Mouse (Mus musculus): ENCODE results near the gene Sumf1. TPM values are rescaled to one million over a fixed set of nuclear protein-coding genes. Genes with fewer than 3 reads are reported as not detected.

Sumf1 gene
- polyA plus RNA-seq, 1 experiment from 2014 or later = 11.7 TPM

DNA sequence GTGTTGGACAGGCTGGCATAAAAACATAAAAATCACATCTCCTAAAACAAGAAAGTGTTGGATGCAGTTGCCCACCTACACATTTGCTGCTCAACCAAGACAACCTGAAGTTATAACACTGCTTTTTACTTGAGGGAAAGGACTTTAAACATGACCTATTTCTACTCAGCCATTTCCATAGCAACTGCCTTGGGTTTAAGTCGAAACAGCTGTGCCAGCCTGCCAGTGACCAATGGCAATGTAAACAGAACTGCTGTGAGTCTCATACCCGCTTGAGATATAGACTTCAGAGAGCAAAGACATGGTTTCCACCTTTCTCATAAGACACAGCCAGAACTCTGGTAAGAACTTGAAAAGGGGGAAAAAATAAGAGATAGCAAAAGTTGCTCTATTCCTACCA lies 24.8 kb downstream of the Sumf1 start:
- Histone ChIP-seq H3K9ac (replicated peaks; ENCODE audit: low read depth, low read length) (no peak overlapping the region), H3K9me3 (ENCODE audit: control insufficient read depth, low read length) (no peaks in the 10 kb centered on the region), H3K27ac (ENCODE audit: low read length) (no peak overlapping the region), H3K27me3 (replicated peaks; ENCODE audit: control insufficient read depth, insufficient read depth, low read length) (no peaks in the 10 kb centered on the region), H3K4me3 (replicated peaks; ENCODE audit: low read length) (no peak overlapping the region), H3K4me2 (ENCODE audit: low read length) (no peak overlapping the region), H3K4me1 (replicated peaks; ENCODE audit: control insufficient read depth, insufficient read depth, low read length) (no peaks in the 10 kb centered on the region), H3K36me3 (ENCODE audit: control insufficient read depth, insufficient read depth) (no peaks in the 10 kb centered on the region)
- WGBS = 79% methylated on average over 2 of the region's 2 CpGs
- no peak for ATAC-seq

DNA sequence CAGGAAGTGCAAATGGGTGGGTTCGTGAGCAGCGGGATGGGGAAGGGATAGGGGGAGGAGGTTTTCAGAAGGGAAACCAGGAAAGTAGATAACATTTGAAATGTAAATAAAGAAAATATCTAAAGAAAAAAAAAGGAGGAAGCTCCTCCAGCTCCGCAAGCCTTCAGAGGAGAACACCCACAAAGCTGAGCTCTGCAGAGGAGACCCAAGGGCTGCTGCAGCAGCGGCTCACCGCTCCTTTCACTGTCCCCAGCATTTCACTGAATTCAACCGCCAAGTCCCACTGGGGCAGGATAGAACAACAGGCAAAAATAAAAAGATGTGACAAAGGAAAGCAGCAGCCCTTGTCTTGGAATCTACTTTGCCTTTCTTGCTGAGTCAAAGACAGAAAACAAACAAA lies 28.5 kb downstream of the Sumf1 start:
- H3K27me3 ChIP-seq (replicated peaks; ENCODE audit: control insufficient read depth, insufficient read depth, low read length) = no peaks in the 10 kb centered on the region
- H3K27ac ChIP-seq (ENCODE audit: low read length) = no peak overlapping the region
- H3K4me2 ChIP-seq (ENCODE audit: low read length) = no peak overlapping the region
- H3K4me1 ChIP-seq (replicated peaks; ENCODE audit: control insufficient read depth, insufficient read depth, low read length) = peaks cover 4% of the 10 kb centered on the region; the same call in 1 of the 2 replicates
- no peak for ATAC-seq
- no peak overlapping the region for H3K9ac ChIP-seq (replicated peaks; ENCODE audit: low read depth, low read length)
- no peak overlapping the region for H3K4me3 ChIP-seq (replicated peaks; ENCODE audit: low read length)
- 51% methylated on average over 6 of the region's 6 CpGs for WGBS
- no peaks in the 10 kb centered on the region for H3K36me3 ChIP-seq (ENCODE audit: control insufficient read depth, insufficient read depth)
- H3K9me3 ChIP-seq (ENCODE audit: control insufficient read depth, low read length) = no peaks in the 10 kb centered on the region

DNA sequence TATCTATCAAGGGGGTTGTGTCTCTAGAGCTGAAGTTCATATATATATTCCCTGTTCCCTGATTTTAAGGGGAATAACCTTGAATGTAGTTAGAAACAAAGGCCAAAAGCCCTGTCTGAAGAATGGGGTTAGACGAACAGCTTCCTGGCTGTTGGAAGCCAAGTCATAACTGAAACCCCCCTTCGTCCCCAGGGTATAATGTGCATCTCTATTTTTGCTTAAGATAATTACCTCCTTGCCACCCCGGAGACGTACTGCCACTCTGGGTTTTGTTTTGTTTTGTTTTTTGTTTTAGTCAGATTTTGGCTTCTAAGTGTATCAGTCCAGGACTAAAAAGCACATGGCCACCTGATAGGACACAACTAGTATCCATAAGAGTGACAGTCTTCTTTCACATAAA lies 31.1 kb downstream of the Sumf1 start:
- no peak overlapping the region for H3K27ac ChIP-seq (ENCODE audit: low read length)
- H3K4me1 ChIP-seq (replicated peaks; ENCODE audit: control insufficient read depth, insufficient read depth, low read length) = peaks cover 4% of the 10 kb centered on the region; the same call in 1 of the 2 replicates
- no peaks in the 10 kb centered on the region for H3K27me3 ChIP-seq (replicated peaks; ENCODE audit: control insufficient read depth, insufficient read depth, low read length)
- H3K9ac ChIP-seq (replicated peaks; ENCODE audit: low read depth, low read length) = no peak overlapping the region
- ATAC-seq = no peak
- no peak overlapping the region for H3K4me3 ChIP-seq (replicated peaks; ENCODE audit: low read length)
- H3K4me2 ChIP-seq (ENCODE audit: low read length) = no peak overlapping the region
- H3K9me3 ChIP-seq (ENCODE audit: control insufficient read depth, low read length) = no peaks in the 10 kb centered on the region
- WGBS = 87% methylated on average over 4 of the region's 4 CpGs
- no peaks in the 10 kb centered on the region for H3K36me3 ChIP-seq (ENCODE audit: control insufficient read depth, insufficient read depth)

DNA sequence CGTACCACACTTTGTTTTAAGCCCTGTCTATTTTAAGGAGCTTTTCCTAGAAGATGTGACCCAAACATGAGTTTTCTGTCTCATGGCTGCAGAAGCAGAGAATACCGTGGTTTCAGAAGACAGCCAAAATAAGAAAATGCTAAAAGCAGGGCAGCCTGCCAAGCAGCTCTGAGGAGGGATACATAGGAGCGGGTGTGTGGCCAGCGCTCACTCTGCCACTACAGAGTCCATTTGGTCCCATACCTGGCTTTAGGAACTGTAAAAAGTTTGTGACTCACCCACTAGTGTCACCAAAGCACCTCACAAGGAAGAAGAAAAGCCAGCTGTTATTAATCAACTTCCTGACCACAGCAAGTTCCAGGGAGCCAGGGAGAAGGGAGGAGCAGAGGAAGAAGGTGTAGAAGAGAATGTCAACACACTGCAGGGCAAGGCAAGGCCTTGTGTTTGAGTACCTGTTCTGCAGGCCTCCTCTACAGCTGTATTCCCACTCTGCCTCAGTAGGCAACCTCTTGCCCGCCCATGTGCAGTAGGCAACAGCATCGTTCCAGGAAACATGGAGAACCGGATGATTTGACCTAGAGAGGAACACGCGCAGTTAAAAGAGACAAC lies 32.6 kb downstream of the Sumf1 start:
- H3K4me2 ChIP-seq (ENCODE audit: low read length) = no peak overlapping the region
- H3K36me3 ChIP-seq (ENCODE audit: control insufficient read depth, insufficient read depth) = no peaks in the 10 kb centered on the region
- H3K27ac ChIP-seq (ENCODE audit: low read length) = no peak overlapping the region
- no peaks in the 10 kb centered on the region for H3K27me3 ChIP-seq (replicated peaks; ENCODE audit: control insufficient read depth, insufficient read depth, low read length)
- peaks cover 11% of the 10 kb centered on the region; the same call in 1 of the 2 replicates for H3K4me1 ChIP-seq (replicated peaks; ENCODE audit: control insufficient read depth, insufficient read depth, low read length)
- no peak overlapping the region for H3K4me3 ChIP-seq (replicated peaks; ENCODE audit: low read length)
- 87% methylated on average over 9 of the region's 9 CpGs for WGBS
- H3K9ac ChIP-seq (replicated peaks; ENCODE audit: low read depth, low read length) = no peak overlapping the region
- no peak for ATAC-seq
- H3K9me3 ChIP-seq (ENCODE audit: control insufficient read depth, low read length) = no peaks in the 10 kb centered on the region

- Histone ChIP-seq H3K9ac (replicated peaks; ENCODE audit: low read depth, low read length) (no peak overlapping the region), H3K4me1 (replicated peaks; ENCODE audit: control insufficient read depth, insufficient read depth, low read length) (peaks cover 11% of the 10 kb centered on the region; the same call in 1 of the 2 replicates), H3K4me2 (ENCODE audit: low read length) (no peak overlapping the region), H3K27me3 (replicated peaks; ENCODE audit: control insufficient read depth, insufficient read depth, low read length) (no peaks in the 10 kb centered on the region), H3K9me3 (ENCODE audit: control insufficient read depth, low read length) (no peaks in the 10 kb centered on the region), H3K4me3 (replicated peaks; ENCODE audit: low read length) (no peak overlapping the region), H3K36me3 (ENCODE audit: control insufficient read depth, insufficient read depth) (no peaks in the 10 kb centered on the region), H3K27ac (ENCODE audit: low read length) (no peak overlapping the region)
- WGBS = 82% methylated on average over 6 of the region's 6 CpGs
- no peak for ATAC-seq
These were observed 33.3 kb downstream of the Sumf1 start for GRCm38 (mm10) chr6:108152081-108152480.

DNA sequence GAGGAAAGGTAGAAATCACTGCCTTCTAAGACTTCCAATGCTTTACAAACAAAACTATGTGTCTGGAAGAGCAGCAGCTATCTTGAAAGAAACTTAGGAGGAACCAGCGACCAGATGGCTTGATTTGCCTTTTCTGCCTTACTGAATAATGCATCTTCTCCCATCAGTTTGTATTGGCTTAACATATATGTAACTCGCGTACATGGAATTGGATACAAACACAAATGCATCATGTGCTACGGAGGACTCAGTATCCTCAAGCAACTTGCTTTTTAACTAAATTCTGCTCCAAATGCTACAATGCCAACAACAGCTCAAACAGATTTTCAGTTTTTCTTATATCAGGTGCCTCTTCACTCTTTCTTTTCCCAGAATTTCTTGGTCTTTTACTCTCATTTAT lies 36.1 kb downstream of the Sumf1 start:
- H3K27ac ChIP-seq (ENCODE audit: low read length) = peak overlapping the region; percentile 31
- H3K27me3 ChIP-seq (replicated peaks; ENCODE audit: control insufficient read depth, insufficient read depth, low read length) = no peaks in the 10 kb centered on the region
- ATAC-seq = peak; percentile 38
- 79% methylated on average over 4 of the region's 4 CpGs for WGBS
- no peak overlapping the region for H3K9ac ChIP-seq (replicated peaks; ENCODE audit: low read depth, low read length)
- no peaks in the 10 kb centered on the region for H3K36me3 ChIP-seq (ENCODE audit: control insufficient read depth, insufficient read depth)
- no peaks in the 10 kb centered on the region for H3K9me3 ChIP-seq (ENCODE audit: control insufficient read depth, low read length)
- no peak overlapping the region for H3K4me2 ChIP-seq (ENCODE audit: low read length)
- peaks cover 21% of the 10 kb centered on the region for H3K4me1 ChIP-seq (replicated peaks; ENCODE audit: control insufficient read depth, insufficient read depth, low read length)
- no peak overlapping the region for H3K4me3 ChIP-seq (replicated peaks; ENCODE audit: low read length)

DNA sequence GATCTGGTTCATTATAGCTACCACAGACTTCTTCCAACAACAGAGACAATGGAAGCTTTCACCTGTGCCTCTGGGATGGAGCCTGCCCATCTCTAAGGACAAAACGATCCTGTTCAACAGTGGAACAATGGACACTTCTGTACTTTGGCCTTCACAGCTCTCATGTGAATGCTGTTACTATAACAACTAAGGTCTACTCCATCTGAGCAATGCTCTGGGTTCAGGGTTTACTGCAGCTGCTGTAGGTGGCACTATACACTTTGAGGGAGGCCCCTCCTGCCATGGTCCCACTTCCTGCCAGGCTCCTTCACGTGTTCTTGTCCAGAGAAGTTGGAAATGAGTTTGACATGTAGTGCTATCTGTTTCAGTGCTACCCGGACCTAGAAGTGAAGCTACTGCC lies 36.9 kb downstream of the Sumf1 start:
- no peak for ATAC-seq
- no peaks in the 10 kb centered on the region for H3K9me3 ChIP-seq (ENCODE audit: control insufficient read depth, low read length)
- H3K27ac ChIP-seq (ENCODE audit: low read length) = peak overlapping the region; percentile 26; the same call in 1 of the 2 replicates
- 44% methylated on average over 3 of the region's 3 CpGs for WGBS
- peaks cover 25% of the 10 kb centered on the region for H3K4me1 ChIP-seq (replicated peaks; ENCODE audit: control insufficient read depth, insufficient read depth, low read length)
- no peaks in the 10 kb centered on the region for H3K27me3 ChIP-seq (replicated peaks; ENCODE audit: control insufficient read depth, insufficient read depth, low read length)
- H3K9ac ChIP-seq (replicated peaks; ENCODE audit: low read depth, low read length) = no peak overlapping the region
- no peak overlapping the region for H3K4me2 ChIP-seq (ENCODE audit: low read length)
- H3K36me3 ChIP-seq (ENCODE audit: control insufficient read depth, insufficient read depth) = no peaks in the 10 kb centered on the region
- no peak overlapping the region for H3K4me3 ChIP-seq (replicated peaks; ENCODE audit: low read length)

- no peak overlapping the region for H3K4me2 ChIP-seq (ENCODE audit: low read length)
- 93% methylated on average over 4 of the region's 4 CpGs for WGBS
- peak overlapping the region; percentile 37; the same call in 1 of the 2 replicates for H3K27ac ChIP-seq (ENCODE audit: low read length)
- peaks cover 26% of the 10 kb centered on the region for H3K4me1 ChIP-seq (replicated peaks; ENCODE audit: control insufficient read depth, insufficient read depth, low read length)
- H3K4me3 ChIP-seq (replicated peaks; ENCODE audit: low read length) = no peak overlapping the region
- H3K27me3 ChIP-seq (replicated peaks; ENCODE audit: control insufficient read depth, insufficient read depth, low read length) = no peaks in the 10 kb centered on the region
- no peak for ATAC-seq
- no peak overlapping the region for H3K9ac ChIP-seq (replicated peaks; ENCODE audit: low read depth, low read length)
- H3K36me3 ChIP-seq (ENCODE audit: control insufficient read depth, insufficient read depth) = no peaks in the 10 kb centered on the region
- H3K9me3 ChIP-seq (ENCODE audit: control insufficient read depth, low read length) = no peaks in the 10 kb centered on the region
These were observed 38.7 kb downstream of the Sumf1 start for GRCm38 (mm10) chr6:108146637-108147036.

DNA sequence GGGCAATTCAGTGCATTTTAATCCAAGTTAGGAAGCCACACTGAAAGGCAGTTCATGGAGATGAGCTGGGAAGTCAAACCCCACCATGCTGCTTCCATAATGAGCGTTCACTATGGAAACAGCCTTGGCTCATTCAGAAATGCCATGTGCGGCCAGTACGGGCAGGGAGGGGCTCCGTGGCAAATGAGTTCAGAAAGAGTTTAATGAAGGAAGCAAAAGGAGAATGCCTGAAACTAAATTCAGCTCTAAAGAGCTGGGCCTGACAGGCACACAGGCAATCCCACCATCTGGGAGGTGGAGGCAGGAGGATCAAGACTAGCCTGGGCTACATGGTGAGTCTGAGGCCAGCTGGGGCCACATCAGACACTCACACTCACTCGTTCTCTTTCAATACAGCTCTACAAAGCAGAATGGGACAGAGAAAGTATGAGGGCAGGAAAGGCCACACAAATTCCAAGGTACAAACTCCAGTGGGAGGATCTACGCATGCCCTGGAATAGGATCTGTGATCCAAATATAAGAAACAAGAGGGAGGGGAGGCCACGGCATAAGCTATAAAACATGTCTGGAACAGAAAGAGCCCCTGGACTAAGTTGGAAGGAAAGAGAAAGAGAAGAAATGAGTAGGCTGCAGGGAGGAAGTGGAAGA lies 39.3 kb downstream of the Sumf1 start:
- Histone ChIP-seq H3K4me1 (replicated peaks; ENCODE audit: control insufficient read depth, insufficient read depth, low read length) (peaks cover 26% of the 10 kb centered on the region), H3K9ac (replicated peaks; ENCODE audit: low read depth, low read length) (no peak overlapping the region), H3K27me3 (replicated peaks; ENCODE audit: control insufficient read depth, insufficient read depth, low read length) (no peaks in the 10 kb centered on the region), H3K27ac (ENCODE audit: low read length) (peak overlapping the region; percentile 37; the same call in 1 of the 2 replicates), H3K4me3 (replicated peaks; ENCODE audit: low read length) (no peak overlapping the region), H3K36me3 (ENCODE audit: control insufficient read depth, insufficient read depth) (no peaks in the 10 kb centered on the region), H3K4me2 (ENCODE audit: low read length) (no peak overlapping the region), H3K9me3 (ENCODE audit: control insufficient read depth, low read length) (no peaks in the 10 kb centered on the region)
- peak; percentile 92 for ATAC-seq
- 38% methylated on average over 7 of the region's 7 CpGs for WGBS

Data from forebrain, embryonic 16.5 days (tissue).